Mouse (Mus musculus): ENCODE measurements around the gene Psma2. TPM values are rescaled to one million over a fixed set of nuclear protein-coding genes. Genes with fewer than 3 reads are reported as not detected.
A peak's percentile ranks its signal among the peaks of the same experiment; 100 is the strongest.

Psma2 gene
- polyA plus RNA-seq, 1 experiment from 2014 or later: 187 TPM

DNA sequence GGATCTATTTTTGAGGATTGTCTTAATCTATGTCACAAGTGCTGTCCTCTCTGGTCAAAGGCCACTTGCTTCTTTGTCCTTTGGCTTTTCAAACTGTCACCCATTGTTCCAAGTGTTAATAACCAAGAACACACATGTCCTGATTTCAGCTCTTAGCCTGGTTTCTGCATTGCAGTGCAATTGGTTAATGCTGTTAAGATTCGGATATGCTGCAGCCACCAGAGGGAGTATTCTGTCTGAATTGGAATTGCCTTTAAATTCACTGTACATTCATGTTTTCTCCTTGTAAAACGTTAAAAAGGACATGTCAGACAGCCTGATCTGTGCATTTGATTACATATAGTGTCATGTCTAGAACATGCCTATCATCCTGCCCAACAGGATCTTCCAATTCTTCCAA lies 57.3 kb downstream of the Psma2 start:
- H3K4me2 ChIP-seq: no peak overlapping the region
- WGBS: 24% methylated on average over 2 of the region's 2 CpGs
- no peak overlapping the region for H3K4me3 ChIP-seq (replicated peaks)
- H3K27me3 ChIP-seq: no peaks in the 10 kb centered on the region
- 0 out of 2 replicates have a peak, but pooled peaks have one; percentile 41 for ATAC-seq (ENCODE audit: low FRiP score)
- H3K9me3 ChIP-seq: no peaks in the 10 kb centered on the region
- H3K36me3 ChIP-seq (replicated peaks): no peaks in the 10 kb centered on the region
- H3K4me1 ChIP-seq: no peaks in the 10 kb centered on the region
- H3K9ac ChIP-seq: no peak overlapping the region
- H3K27ac ChIP-seq: no peak overlapping the region

DNA sequence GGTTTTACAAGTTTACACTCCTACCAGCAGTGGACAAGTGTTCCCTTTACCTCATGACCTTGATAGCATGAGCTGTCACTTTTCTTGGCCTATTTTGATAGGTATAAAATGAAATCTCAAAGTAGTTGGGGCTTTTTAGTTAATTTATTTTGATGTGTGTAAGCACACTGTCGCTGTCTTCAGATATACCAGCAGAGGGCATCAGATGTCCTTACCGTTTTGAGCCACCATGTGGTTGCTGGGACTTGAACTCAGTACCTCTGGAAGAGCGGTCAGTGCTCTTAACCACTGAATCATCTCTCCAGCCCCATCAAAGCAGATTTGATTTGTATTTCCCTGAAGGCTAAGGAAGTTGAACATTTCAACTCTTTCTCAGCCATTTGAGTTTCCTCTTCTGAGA lies 75.9 kb downstream of the Psma2 start:
- no peak overlapping the region for H3K4me3 ChIP-seq (replicated peaks)
- H3K4me2 ChIP-seq: no peak overlapping the region
- H3K9ac ChIP-seq: no peak overlapping the region
- no peaks in the 10 kb centered on the region for H3K4me1 ChIP-seq
- no peak for ATAC-seq (ENCODE audit: low FRiP score)
- no peaks in the 10 kb centered on the region for H3K9me3 ChIP-seq
- H3K27me3 ChIP-seq: no peaks in the 10 kb centered on the region
- H3K36me3 ChIP-seq (replicated peaks): no peaks in the 10 kb centered on the region
- 81% methylated on average over 3 of the region's 3 CpGs for WGBS
- no peak overlapping the region for H3K27ac ChIP-seq

DNA sequence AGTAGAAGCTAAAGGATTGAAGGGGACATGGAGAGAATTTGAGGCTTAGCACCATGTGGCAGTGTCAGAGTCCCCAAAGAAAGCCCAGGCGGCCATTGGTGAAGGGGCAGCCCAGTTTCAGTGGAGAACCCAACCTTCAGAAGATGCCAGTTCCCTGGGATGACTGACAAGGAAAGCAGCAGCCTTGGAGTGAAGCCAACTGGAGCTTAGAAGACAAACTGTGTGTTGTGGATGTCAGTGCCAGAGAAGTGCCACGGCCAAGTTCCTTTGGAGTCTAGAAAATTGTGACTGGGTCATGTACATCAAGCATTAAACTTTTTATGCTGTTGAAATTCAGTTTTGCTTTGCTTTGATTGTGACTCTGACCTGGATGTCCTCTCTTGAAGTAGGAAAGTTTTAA lies 103.8 kb downstream of the Psma2 start:
- H3K4me3 ChIP-seq (replicated peaks): no peak overlapping the region
- WGBS: 82% methylated on average over 2 of the region's 2 CpGs
- H3K9me3 ChIP-seq: no peaks in the 10 kb centered on the region
- no peak overlapping the region for H3K4me2 ChIP-seq
- no peaks in the 10 kb centered on the region for H3K36me3 ChIP-seq (replicated peaks)
- no peaks in the 10 kb centered on the region for H3K4me1 ChIP-seq
- ATAC-seq (ENCODE audit: low FRiP score): no peak
- H3K27ac ChIP-seq: no peak overlapping the region
- H3K27me3 ChIP-seq: no peaks in the 10 kb centered on the region
- H3K9ac ChIP-seq: no peak overlapping the region

DNA sequence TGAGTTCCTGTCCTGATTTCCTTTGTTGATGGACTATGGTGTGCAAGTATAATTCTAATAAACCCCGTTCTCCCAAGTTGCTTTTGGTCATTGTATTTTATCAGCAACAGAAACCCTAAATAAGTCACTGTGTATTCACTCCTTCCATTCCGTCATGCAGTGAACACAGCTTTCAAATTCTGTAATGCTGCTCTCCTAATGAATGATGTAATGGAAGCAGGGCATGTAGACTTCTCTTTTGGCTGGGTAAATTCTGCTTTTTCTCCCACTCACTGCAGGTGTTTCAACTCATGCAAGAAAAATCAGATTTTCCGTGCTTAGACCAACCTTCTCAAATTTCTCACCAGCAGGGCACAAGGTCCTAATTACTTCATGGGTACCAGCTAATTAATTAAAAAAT lies 104.7 kb downstream of the Psma2 start:
- Histone ChIP-seq H3K27ac (no peak overlapping the region), H3K4me3 (replicated peaks) (no peak overlapping the region), H3K36me3 (replicated peaks) (no peaks in the 10 kb centered on the region), H3K9ac (no peak overlapping the region), H3K9me3 (no peaks in the 10 kb centered on the region), H3K4me2 (no peak overlapping the region), H3K27me3 (no peaks in the 10 kb centered on the region), H3K4me1 (no peaks in the 10 kb centered on the region)
- WGBS: 37% methylated on average over 3 of the region's 3 CpGs
- 0 out of 2 replicates have a peak, but pooled peaks have one; percentile 27 for ATAC-seq (ENCODE audit: low FRiP score)

Other genes with a start within 250 kb of the Psma2 start
- 17.4 and 19.6 TPM in 2 replicates for gene Hecw1, start 90.0 kb upstream of the Psma2 start, polyA plus RNA-seq (2016; fragmentation: Nextera tagmentation; extraction: Ambion mirVana)
- gene Mrpl32, start 75 bp upstream of the Psma2 start, polyA plus RNA-seq (2016; fragmentation: Nextera tagmentation; extraction: Ambion mirVana): 108 and 111 TPM in 2 replicates
- 30.8 and 33.9 TPM in 2 replicates for gene AW209491, start 16.9 kb downstream of the Psma2 start, polyA plus RNA-seq (2016; fragmentation: Nextera tagmentation; extraction: Ambion mirVana)

Data from forebrain, embryonic 12.5 days (tissue).